Mouse (Mus musculus): ENCODE measurements around the gene Rtn4r.

DNA sequence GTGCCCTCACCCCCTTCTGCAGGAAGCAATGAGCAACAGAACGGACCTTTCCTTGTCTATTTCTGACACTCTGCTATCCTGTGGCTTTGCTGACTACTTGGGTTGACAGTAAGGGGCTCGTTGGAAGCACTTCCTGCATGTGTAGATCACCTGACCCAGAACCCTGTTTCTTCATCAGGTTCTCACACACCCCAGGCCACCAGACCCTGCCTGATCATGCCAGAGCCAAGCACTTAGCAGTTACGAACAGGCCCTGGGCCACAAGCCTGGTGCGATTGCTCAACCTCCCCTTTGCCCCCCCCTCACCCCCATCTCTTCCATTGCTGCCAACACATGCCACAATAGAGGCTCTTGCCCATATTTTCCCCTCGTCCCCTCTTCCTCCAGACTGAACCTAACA lies 41.7 kb downstream of the Rtn4r start:
- TF ChIP-seq ZNF384 (IDR thresholded peaks at IDR 0.05; ENCODE audit: low read depth, low read length) (no peak), HCFC1 (IDR thresholded peaks at IDR 0.05; ENCODE audit: borderline replicate concordance, insufficient read depth, low read length) (no peak)
